Mouse (Mus musculus) ES-E14 (cell line): ENCODE data around the gene Speer4e.
"Not testable (repeated sequence)": the region's sequence is repeated elsewhere in the genome, so short reads cannot be mapped to it uniquely, and the experiment has no call there.

Experiments used
- HCFC1 ChIP-seq: IDR thresholded peaks from 2 replicates; pipeline ENCODE4 v1.6.1; 2012; ENCODE audit warnings: low read length, inconsistent platforms, borderline replicate concordance; ENCODE audit not compliant: insufficient read depth
- MAFK ChIP-seq: IDR thresholded peaks from 2 replicates; pipeline ENCODE4 v1.6.1; 2014; ENCODE audit warnings: mild to moderate bottlenecking, low read depth, low read length, inconsistent platforms; ENCODE audit not compliant: insufficient read depth
- ZC3H11A ChIP-seq: IDR thresholded peaks from 2 replicates; pipeline ENCODE4 v1.6.1; 2012; ENCODE audit warnings: low read depth, mild to moderate bottlenecking, inconsistent platforms, low read length, borderline replicate concordance

- not testable (repeated sequence) for TF ChIP-seq HCFC1, MAFK, ZC3H11A
Measured at GRCm38 (mm10) chr5:14978835-14979234, 40.6 kb upstream of the Speer4e start, which contains the start of gene Gm10354.
